Mouse (Mus musculus) spleen, postnatal 4 days (tissue): ENCODE data around the gene Ubc.
"Not testable (repeated sequence)": the region's sequence is repeated elsewhere in the genome, so short reads cannot be mapped to it uniquely, and the experiment has no call there.

Source experiments
- DNase-seq, 2 experiments: peaks; one replicate each; pipeline ENCODE4 v3.0.0; 2022; ENCODE audit warnings: low spot score in 2 of 2

Ubc gene

DNA sequence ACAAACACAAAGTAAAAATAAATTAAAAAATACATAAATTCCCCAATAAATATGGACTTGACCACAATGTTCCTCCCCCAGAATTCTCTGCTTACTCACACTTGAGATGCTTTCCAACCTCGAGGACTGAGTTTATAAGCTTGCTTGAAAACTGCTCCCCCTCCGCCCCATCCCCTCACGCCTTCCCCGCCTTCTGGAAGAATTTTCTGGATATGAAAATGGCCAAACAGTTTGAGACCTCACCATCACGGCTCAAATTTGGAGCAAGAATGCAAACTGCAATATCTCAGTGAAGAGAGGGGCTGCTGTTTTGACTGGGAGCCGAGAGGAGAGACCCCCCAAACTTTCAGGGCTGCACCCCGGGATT lies 14.5 kb upstream of the Ubc start:
- DNase-seq, result no peak

DNA sequence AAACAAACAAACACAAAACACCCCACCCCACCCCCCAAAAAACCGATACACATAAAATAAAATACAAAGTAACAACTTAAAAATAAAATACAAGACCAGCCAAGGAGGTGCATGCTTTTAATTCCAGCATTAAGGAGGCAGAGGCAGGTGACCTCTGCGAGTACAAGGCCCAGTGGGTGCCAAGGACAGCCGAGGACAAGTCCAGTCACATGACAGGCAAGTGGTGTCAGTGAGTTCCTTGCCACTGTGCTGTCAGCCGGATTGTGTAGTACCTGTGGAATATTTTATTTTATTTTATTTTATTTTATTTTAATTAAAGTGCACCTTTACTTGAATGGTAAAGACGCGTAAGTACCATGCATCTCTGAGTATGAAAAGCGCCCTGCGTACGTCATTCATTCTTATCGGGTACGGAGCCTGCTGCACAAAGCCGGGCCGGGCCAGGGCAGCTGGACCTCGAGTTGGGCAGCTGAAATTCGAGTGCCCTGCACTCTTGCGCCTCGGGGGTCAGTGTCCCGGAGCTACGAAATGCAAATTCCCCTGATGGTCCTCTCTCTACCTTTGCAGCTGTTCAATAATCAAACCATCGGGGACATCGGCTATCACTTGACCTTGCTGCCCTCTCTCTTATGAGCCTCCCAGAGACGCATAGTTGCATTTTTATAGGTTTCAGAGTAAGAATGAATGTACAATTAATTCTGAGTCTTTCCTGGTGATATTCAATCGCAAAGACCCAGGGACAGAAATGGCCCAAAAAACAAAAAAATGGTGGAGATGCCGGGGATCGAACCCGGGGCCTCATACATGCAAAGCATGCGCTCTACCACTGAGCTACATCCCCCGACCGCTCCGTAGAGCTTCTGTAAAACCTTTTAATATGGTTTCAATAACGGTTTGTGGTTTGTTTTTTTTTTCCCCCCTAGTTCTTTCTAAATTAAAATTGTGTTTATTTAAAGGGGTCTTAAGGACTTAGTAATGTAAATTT lies 13.8 kb upstream of the Ubc start:
- peak; percentile 74 to 87 for DNase-seq

DNA sequence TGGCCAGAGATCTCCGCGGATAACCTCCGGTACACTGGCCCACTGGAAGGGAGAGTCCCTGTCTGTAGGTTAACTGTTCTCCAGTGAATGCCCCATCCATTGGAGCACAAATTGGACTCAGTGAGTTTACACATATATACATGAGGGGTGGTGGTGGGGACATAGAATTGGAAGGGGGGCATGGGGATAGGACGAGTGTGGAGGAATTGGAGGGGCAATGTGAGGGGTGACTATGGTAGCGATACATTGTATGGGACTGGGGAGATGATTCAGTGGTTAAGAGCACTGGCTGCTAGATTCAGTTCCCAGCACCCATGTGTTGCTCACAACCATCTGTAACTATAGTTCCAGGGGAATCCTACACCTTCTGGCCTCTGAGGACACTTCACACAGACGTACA lies 13.0 kb upstream of the Ubc start:
- DNase-seq, result no peak

DNA sequence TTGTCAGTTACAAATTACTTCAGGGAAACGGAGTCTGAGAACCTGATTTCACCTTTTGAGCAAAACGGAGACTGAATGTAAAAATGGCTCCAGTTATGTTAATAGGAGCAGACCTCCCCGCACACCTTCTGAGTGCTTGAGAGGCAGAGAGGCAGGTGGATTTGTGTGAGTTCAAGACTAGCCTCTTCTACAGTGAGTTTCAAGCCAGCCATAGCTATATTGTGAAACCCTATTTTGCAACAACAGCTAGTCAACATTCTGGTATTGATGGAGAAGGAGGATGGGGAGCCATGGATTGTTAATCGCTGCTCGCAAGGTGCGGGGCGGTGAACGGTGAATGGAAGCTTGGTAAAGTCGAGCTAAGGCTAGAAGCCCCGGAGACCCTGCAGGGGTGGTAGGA lies 12.5 kb upstream of the Ubc start:
- no peak for DNase-seq

DNA sequence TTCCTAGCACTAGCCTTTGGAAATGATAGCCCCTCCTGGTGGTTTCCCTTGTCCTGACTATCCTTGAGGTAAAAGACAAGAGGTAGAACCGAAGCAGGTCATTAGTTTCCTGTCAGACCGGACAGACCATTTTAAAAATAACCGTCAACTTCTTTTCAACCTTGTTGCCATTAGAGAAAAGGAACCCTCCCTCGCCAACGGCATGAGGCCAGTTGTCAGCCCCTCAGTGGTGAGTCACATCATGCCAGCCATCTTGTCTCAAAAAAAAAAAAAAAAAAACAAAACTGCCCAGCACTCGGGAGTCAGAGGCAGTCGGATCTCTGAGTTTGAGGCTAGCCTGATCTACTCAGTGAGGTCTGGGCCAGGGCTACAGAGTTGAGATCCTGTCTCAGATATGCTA lies 10.9 kb upstream of the Ubc start:
- DNase-seq, result no peak

DNA sequence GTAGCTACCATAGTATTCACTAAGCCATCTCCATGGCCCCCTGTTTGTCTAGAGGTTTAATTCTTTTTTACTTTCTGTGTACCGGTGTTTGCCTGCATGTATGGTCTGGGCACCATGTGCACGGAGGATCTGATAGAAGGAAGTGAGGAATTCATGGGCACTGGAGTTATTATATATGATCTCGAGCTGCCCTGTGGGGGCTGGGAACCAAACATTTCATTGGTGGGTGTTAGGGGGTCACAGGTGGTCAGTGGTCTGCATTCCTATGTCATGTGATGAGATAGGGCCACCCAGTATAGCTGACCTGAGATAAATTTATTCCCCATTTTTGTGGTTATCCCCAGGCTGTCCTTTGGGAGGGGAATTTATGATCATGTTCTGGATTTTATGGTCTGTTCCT lies 5.0 kb upstream of the Ubc start:
- no peak for DNase-seq

DNA sequence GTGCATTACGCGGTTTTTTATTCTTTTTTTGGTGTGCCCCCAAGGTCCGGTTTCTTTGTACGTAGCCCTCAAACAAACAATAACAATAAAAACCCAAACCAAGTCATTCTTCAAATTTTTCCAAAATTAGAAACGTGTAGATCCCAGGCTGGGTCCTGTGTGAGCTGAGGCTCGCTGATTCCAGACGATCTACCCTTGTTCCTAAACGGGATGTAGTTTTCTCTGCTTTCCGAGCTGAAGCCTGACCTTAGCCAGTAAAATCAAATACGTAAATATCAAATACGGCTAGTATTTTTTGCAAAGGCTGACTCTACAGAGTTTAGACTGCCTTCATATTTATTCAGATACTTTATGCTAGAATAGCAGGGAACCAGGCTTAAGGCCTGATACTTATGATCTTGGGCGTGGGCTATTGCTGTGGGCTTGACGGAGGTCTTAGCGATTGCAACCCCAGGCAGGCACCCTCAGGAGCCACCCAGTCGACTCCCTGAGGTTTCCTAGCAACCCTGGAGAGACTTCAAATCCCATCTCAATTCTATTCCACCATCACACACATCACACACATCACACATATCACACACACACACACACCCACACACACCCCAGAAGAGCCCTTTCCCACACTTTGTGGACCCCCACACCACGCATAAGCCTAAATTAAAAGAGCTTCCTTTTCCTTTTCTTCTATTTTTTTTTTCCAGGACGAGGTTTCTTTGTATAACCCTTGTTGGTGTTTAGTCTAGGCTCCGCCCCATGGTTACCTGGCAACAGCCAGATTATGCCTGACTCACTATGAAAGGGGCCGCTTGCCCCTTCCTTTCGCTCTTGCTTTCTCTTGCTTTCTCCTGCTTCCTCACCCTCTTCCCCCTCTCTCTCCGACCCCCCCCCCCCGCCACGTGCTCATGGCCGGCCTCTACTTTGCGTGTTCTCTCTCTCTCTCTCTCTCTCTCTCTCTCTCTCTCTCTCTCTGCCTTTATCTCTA lies 3.9 kb upstream of the Ubc start:
- DNase-seq, result peak in 1 of 2 experiments; percentile 70

DNA sequence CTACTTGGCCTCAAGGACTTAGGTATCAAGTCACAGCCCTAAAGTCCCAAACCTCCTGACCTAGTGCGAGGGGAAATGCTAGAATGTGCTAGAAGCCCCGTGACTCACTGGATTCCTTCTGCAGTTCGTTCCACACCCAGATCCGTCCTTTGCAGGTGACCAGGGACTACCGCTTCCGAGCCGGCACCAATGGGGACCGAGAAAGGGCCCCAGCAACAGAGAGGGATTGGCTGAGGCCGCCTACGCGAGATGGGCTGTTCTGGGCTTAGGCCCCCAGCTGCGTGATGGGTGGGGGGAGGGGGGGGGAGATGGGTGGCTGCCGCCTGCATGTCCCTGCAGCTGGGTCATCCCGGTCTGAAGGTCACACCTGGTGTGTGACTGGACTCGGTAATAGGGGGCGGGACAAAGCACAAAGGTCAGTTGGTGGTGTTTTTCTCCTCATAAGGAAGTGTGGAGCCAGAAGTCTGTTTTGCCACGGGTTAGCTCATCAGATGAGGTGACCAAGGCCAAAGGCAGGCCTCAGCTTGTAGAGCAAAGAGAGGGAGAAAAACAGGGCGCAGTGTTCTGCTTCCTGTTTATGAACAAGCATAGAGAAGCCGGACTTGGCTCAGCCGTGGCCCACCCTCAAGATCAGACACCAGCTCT lies 3.1 kb upstream of the Ubc start:
- peak; percentile 92 to 96 for DNase-seq

DNA sequence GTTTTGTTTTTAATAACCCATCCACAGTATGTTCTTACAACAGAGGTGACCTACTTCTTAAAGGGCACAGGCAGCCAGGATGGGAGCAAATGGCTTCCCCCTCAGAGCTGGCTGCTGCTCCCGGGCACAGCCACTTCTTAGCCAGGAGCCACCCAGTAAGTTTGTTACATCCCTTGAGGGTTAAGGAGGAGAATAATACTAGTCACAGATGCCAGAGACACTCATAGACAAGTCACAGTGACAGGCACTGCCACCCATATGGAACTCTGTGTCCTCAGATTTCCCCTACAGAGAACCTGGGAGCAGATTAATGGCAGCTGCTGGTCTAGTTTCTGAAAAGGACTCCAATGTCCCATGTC lies 2.6 kb upstream of the Ubc start:
- DNase-seq, result no peak

DNA sequence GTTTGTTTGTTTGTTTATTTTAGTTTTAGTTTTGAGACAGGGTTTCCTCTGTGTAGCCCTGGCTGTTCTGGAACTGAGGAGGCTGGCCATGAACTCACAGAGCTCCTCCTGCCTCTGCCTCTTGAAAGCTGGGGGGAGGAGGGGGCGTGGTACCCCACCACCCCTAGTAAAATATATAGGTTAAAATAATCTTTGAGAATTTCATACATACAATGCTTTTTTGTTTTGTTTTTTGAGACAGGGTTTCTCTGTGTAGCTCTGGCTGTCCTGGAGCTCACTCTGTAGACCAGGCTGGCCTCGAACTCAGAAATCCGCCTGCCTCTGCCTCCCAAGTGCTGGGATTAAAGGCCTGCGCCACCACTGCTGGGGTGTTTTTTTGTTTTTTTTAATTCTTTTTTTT lies 2.2 kb upstream of the Ubc start:
- DNase-seq, result not testable (repeated sequence)

DNA sequence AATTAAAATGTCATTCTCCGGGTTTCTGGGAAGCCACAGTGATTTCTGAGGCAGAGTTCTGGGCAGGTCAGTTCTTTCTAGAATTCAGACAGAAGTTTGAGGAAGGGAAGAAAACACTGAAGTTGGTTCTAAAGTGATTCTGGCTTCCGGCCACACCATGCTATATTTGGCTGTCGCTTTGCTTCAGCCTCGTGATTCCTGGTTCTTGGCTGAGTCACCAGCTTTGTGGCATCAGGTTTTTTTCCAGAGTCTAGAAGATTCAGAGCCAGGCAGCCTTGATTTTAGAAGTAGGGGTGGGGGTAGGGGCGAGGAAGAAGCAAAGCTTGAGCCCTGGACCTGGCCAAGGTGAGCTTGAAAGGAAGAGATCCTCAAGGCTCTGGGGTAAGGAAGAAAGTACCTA lies 1.6 kb upstream of the Ubc start:
- DNase-seq, result no peak

DNA sequence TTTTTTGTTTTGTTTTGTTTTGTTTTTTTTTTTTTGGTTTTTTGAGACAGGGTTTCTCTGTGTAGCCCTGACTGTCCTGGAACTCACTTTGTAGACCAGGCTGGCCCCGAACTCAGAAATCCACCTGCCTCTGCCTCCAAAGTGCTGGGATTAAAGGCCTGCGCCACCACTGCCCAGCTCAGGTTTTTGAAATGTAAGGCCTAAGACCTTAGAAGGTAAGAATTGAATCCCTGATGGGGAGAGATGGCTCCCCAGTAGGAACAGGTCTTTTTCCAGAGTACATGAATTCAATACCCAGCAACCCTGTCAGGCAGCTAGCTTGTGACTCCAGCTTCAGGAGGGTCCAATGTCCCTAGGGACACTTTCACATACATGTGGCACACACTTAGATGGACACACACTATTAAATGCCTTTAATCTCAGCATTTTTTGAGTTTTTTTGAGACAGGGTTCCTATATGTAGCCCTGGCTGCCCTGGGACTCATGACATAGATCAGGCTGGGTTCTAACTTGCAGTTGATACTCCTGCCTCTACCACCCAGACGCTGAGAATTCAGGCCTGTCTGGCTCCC lies 990 bp upstream of the Ubc start:
- DNase-seq, result no peak

DNA sequence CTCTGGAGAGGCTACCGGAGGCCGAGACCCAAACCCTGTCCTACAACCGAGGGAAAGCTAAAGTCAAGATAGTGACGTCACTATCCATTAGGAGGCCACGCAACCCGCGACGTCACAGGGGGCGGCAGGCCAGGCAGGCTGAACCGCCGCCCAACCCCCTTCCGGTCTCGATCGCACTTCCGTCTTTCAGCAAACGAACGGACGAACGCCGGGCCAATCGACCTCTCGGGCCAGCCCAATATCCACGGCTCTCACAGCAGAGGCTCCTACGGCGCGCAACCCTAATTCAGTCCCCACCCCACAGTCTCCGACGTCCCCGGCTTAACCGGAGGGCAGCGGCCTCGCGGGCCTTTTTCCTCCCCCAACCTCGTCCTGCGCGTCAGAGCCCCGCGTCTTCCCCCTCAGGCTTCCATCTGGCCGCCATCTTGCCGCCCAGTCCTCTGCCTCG lies 847 bp downstream of the Ubc start, which contains the start of gene Gm10382:
Gene Gm10382, plus strand, starts transcription at position 192 of the 448 bp plus-strand sequence.
- DNase-seq, result peak; percentile 86 to 94

DNA sequence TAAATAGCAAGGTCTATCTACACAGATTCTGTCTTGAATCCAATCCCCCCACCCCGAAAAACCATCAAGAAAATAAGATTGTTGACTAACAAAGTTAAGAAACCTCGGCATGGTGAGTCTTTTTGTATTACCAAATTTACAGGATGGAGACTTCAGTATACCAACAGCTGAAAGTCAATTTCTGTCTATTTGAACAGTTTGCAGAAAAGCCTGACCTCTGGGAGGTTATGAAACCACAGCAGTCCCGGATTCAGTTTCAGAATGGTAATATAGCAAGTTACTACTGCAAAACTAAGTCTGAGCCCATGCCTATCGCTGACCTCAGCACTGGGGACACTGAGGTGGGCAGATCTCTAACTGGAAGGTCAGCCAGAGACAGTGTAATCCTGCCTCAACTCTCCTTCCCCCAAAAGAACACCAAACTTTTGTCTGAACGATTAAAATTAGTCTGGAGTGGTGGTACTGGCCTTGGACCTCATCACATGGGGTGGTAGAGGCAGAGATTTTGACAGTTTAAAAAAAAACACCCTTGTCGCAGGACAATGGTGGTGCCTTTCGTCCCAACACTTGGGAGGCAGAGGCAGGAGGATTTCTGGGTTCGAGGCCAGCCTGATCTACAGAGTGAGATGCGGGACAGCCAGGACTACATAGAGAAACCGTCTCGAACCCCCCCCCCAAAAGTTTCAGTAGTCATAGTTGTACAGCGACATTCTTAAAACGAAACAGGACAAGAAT lies 1.5 kb downstream of the Ubc start:
- DNase-seq, result no peak

DNA sequence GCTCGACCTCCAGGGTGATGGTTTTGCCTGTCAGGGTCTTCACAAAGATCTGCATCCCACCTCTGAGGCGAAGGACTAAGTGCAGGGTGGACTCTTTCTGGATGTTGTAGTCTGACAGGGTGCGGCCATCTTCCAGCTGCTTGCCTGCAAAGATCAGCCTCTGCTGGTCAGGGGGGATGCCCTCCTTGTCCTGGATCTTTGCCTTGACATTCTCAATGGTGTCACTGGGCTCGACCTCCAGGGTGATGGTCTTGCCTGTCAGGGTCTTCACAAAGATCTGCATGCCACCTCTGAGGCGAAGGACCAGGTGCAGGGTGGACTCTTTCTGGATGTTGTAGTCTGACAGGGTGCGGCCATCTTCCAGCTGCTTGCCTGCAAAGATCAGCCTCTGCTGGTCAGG lies 2.7 kb downstream of the Ubc start:
- not testable (repeated sequence) for DNase-seq

DNA sequence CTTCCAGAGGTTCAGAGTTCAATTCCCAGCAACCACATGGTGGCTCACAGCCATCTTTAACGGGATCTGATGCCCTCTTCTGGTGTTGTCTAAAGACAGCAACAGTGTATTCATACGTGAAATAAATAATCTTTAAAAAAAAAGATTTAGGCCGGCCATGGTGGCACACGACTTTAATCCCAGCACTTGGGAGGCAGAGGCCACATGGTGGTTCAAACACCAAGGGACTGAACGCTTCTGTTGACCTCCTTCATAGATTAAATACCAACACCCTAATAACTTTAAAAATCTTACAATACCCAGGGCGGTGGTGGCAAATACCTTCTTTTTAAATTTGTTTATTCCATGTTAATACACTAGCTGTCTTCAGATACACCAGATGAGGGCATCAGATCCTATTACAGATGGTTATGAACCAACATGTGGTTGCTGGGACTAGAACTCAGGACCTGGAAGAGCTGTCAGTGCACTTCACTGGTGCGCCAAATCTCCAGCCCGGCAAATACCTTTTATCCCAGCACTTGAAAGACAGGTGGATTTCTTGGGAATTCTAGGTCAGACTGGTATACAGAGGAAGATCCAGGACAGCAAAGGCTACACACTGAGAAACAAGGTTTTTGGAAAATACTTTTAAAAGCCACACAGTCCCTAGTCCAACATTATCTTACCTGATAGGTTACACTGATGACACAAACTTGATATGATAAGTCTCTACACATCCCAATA lies 4.6 kb downstream of the Ubc start:
- no peak for DNase-seq

DNA sequence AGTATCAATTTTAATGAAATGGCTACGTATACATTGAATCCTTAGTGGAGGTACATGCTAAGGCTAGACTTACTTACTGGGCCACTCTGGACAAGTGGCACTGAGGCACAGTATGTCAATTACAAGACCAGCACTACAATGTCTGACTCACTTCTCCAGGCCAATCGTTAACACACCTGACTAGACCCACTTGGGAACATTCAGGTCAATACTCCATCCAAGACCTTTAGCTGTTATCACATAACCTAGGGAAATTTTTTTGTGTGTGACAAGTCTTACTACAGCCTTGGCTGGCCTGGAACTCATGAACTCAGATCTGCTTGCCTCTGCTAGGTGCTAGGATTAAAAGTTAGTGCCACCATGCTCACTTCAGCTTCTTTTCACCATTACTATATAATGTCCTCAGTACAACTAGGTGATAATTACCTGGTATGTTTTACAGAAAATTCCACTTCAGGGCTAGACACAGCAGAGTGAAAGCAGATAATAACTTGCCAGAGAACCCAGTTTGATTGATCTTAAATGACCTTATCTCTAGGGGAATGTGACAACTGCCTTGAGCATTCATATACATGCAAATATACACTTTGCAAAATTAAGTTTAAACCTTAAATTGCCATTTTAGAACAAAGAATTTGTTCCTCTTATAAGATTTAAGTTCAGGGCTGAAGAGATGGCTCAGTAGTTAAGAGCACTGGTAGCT lies 5.3 kb downstream of the Ubc start:
- no peak for DNase-seq

DNA sequence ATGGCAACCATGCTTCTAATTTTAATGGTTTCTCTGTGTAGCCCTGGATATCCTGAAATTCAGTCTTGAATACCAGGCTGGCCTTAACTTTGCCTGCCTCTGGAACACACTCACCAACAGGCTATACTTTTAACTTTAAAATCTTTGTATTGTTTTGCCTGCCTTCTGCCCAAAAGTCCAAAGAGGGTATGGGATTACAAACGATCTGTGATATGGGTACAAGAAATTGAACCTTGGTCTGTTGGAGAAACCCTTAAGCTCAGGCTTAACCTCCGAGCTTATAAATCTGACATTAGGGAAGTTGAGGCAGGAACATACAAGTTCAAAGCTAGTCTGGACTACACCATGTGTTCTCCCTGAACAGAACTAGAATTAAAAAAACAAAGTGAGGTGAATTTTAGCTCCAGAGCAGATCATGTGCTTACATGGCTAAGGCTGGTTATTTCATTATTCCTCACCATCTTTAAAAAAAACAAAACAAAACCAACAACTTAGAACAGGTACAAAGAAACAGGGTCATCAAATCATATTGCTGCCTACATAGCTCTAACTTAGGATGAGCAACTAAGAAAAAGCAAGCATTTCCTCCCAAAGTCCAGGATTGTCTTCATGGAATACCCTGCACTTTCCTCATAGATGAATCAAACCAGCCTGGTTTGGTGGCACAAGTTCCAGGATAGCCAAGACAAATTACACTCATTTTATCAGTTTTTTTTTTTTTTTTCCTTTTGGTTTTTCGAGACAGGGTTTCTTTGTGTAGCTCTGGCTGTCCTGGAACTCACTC lies 6.2 kb downstream of the Ubc start:
- no peak for DNase-seq
